Mouse (Mus musculus): ENCODE measurements around the gene Dicer1.

DNA sequence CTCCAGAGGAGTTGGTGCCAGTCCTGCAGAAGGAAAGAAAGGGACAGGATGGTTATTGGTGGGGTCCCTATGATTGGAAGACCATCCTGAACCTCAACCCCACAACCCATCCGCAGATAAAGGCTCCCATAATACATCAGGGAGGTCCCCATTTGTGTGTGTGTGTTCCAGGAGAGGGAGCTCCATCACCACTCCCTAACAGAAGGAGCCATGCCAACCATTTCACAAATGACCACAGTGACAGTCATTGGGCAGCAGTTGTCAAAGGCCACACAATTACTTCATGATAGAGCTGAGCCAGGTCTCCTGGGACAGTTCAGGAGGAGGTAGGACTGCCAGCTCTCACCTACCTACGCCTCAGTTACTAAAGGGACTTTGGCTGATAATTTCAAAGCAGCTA, 20.2 kb upstream of the Dicer1 start:
- no peak for TF ChIP-seq CTCF (IDR thresholded peaks at IDR 0.05; ENCODE audit: extremely low read depth, insufficient read depth, insufficient read length, insufficient replicate concordance)
- TF ChIP-seq POLR2A (IDR thresholded peaks at IDR 0.05; ENCODE audit: low read depth, low read length), result no peak
